9 mouse cellular contexts compared by ENCODE assay signal in genomic region chr11:116106154-116106962, GRCm38 (mm10). TPM values are rescaled to one million over a fixed set of nuclear protein-coding genes. Genes with fewer than 3 reads are reported as not detected.
A peak's percentile ranks its signal among the peaks of the same experiment; 100 is the strongest.
DNase-seq lines count a peak whose midpoint lies in the region; ATAC-seq lines count a peak whose summit lies in the region.
"Had no signal": no experiment of that assay in that cellular context is flagged by ENCODE, and none has a peak within 500 bp of the region (broad histone marks: within the 10 kb centered on the region; RNA-seq: fewer than 3 reads in every experiment).

No protein-coding gene starts in this region.

- 33% methylated on average over 32 of the region's 32 CpGs for WGBS in lung, embryonic 16.5 days
- 25% methylated on average over 32 of the region's 32 CpGs for WGBS in hindbrain, embryonic 13.5 days
- WGBS in liver, embryonic 15.5 days (ENCODE audit: insufficient replicate concordance): 25% methylated on average over 32 of the region's 32 CpGs

- H3K27ac ChIP-seq in lung, embryonic 16.5 days (ENCODE audit: low read length): no peak overlapping the region
- no peak overlapping the region for H3K27ac ChIP-seq in hindbrain, embryonic 13.5 days
- H3K27ac ChIP-seq in liver, embryonic 15.5 days (replicated peaks): no peak overlapping the region
- H3K27ac ChIP-seq: macrophage had no signal

- H3K4me2 ChIP-seq in lung, embryonic 16.5 days (ENCODE audit: low read depth, low read length): peak overlapping the region; percentile 26; the same call in 1 of the 2 replicates
- peak overlapping the region; percentile 24; the same call in 1 of the 2 replicates for H3K4me2 ChIP-seq in hindbrain, embryonic 13.5 days
- H3K4me2 ChIP-seq in liver, embryonic 15.5 days: peak overlapping the region; percentile 35

- no peaks in the 10 kb centered on the region for H3K9me3 ChIP-seq in lung, embryonic 16.5 days (ENCODE audit: control insufficient read depth, low read length)
- no peaks in the 10 kb centered on the region for H3K9me3 ChIP-seq in hindbrain, embryonic 13.5 days
- H3K9me3 ChIP-seq in liver, embryonic 15.5 days (replicated peaks): no peaks in the 10 kb centered on the region

- no peaks in the 10 kb centered on the region for H3K36me3 ChIP-seq in lung, embryonic 16.5 days (ENCODE audit: control insufficient read depth, insufficient read depth, low read length)
- no peaks in the 10 kb centered on the region for H3K36me3 ChIP-seq in hindbrain, embryonic 13.5 days
- H3K36me3 ChIP-seq in liver, embryonic 15.5 days (replicated peaks): no peaks in the 10 kb centered on the region

- H3K4me1 ChIP-seq in lung, embryonic 16.5 days (replicated peaks; ENCODE audit: control insufficient read depth, insufficient read depth, low read length): peaks cover 76% of the 10 kb centered on the region
- peaks cover 72% of the 10 kb centered on the region for H3K4me1 ChIP-seq in hindbrain, embryonic 13.5 days (replicated peaks)
- peaks cover 77% of the 10 kb centered on the region for H3K4me1 ChIP-seq in liver, embryonic 15.5 days (replicated peaks)

- peak overlapping the region; percentile 17; the same call in 1 of the 2 replicates for H3K9ac ChIP-seq in lung, embryonic 16.5 days (ENCODE audit: low read length)
- 0 out of 2 replicates have a peak overlapping the region, but pooled peaks have one; percentile 29 for H3K9ac ChIP-seq in hindbrain, embryonic 13.5 days
- H3K9ac ChIP-seq in liver, embryonic 15.5 days: no peak overlapping the region

- peak overlapping the region; percentile 16; the same call in 1 of the 2 replicates for H3K4me3 ChIP-seq in lung, embryonic 16.5 days (ENCODE audit: low read length)
- H3K4me3 ChIP-seq in hindbrain, embryonic 13.5 days: 0 out of 2 replicates have a peak overlapping the region, but pooled peaks have one; percentile 2
- no peak overlapping the region for H3K4me3 ChIP-seq in liver, embryonic 15.5 days (replicated peaks)

- ATAC-seq in lung, embryonic 16.5 days (ENCODE audit: low read depth): no peak
- ATAC-seq in hindbrain, embryonic 13.5 days (ENCODE audit: low FRiP score): no peak
- ATAC-seq in liver, embryonic 15.5 days (ENCODE audit: insufficient read depth): no peak
- ATAC-seq: activated CD4-positive, CD25-positive, alpha-beta regulatory T cell, adult 4 months had no signal

- no peak for DNase-seq in lung, postnatal 36 days
- no peak for DNase-seq in T-cell, adult 2 months (ENCODE audit: low spot score)
- no peak for DNase-seq in adrenal gland, adult 18-20 months (ENCODE audit: low spot score in 2 of 2)
- no peak for DNase-seq in spleen, postnatal 36 days (ENCODE audit: low spot score in 2 of 2)

- peaks cover 34% of the 10 kb centered on the region for H3K27me3 ChIP-seq in lung, embryonic 16.5 days (ENCODE audit: control insufficient read depth, insufficient read depth, low read depth, low read length)
- H3K27me3 ChIP-seq in hindbrain, embryonic 13.5 days: peaks cover 60% of the 10 kb centered on the region
- H3K27me3 ChIP-seq in liver, embryonic 15.5 days: peaks cover 58% of the 10 kb centered on the region

RNA-seq across cellular contexts. Expression of gene Wbp2, which starts 19.6 kb away (rescaled TPM):
- 95.4 and 98.9 TPM in 2 replicates for polyA plus RNA-seq in lung, embryonic 16.5 days (2015; fragmentation: Nextera tagmentation; extraction: Ambion mirVana)
- 129 and 133 TPM in 2 replicates for polyA plus RNA-seq in hindbrain, embryonic 13.5 days (2015; fragmentation: Nextera tagmentation; extraction: Ambion mirVana)
- 83.9 and 93.0 TPM in 2 replicates for polyA plus RNA-seq in liver, embryonic 15.5 days (2015; fragmentation: Nextera tagmentation; extraction: Ambion mirVana)
- 100 to 1,000 TPM; 163 to 187 TPM for total RNA-seq in adrenal gland, adult 18-20 months (2021)

RNA-seq across cellular contexts. Expression of gene Trim47, which starts 20.7 kb away (rescaled TPM):
- polyA plus RNA-seq in lung, embryonic 16.5 days (2015; fragmentation: Nextera tagmentation; extraction: Ambion mirVana): 20.4 and 24.8 TPM in 2 replicates
- polyA plus RNA-seq in hindbrain, embryonic 13.5 days (2015; fragmentation: Nextera tagmentation; extraction: Ambion mirVana): 3.9 and 4.5 TPM in 2 replicates
- polyA plus RNA-seq in liver, embryonic 15.5 days (2015; fragmentation: Nextera tagmentation; extraction: Ambion mirVana): 5.4 and 7.6 TPM in 2 replicates
- 10 to 100 TPM; 14.6 to 23.5 TPM for total RNA-seq in adrenal gland, adult 18-20 months (2021)
- polyA plus RNA-seq: activated CD4-positive, CD25-positive, alpha-beta regulatory T cell, adult 4 months had no signal

RNA-seq across cellular contexts. Expression of gene Trim65, which starts 24.6 kb away (rescaled TPM):
- polyA plus RNA-seq in lung, embryonic 16.5 days (2015; fragmentation: Nextera tagmentation; extraction: Ambion mirVana): 5.1 and 6.4 TPM in 2 replicates
- polyA plus RNA-seq in hindbrain, embryonic 13.5 days (2015; fragmentation: Nextera tagmentation; extraction: Ambion mirVana): 1.9 and 2.3 TPM in 2 replicates
- 1.2 and 1.5 TPM in 2 replicates for polyA plus RNA-seq in liver, embryonic 15.5 days (2015; fragmentation: Nextera tagmentation; extraction: Ambion mirVana)
- 10 to 100 TPM; 12.9 to 13.1 TPM for total RNA-seq in adrenal gland, adult 18-20 months (2021)

RNA-seq across cellular contexts. Expression of gene Unc13d, which starts 28.6 kb away (rescaled TPM):
- polyA plus RNA-seq in lung, embryonic 16.5 days (2015; fragmentation: Nextera tagmentation; extraction: Ambion mirVana): 7.2 and 8.9 TPM in 2 replicates
- 1.5 and 2.0 TPM in 2 replicates for polyA plus RNA-seq in hindbrain, embryonic 13.5 days (2015; fragmentation: Nextera tagmentation; extraction: Ambion mirVana)
- 21.4 and 23.3 TPM in 2 replicates for polyA plus RNA-seq in liver, embryonic 15.5 days (2015; fragmentation: Nextera tagmentation; extraction: Ambion mirVana)
- 1 to 10 TPM; 1.0 to 1.3 TPM for total RNA-seq in adrenal gland, adult 18-20 months (2021)

RNA-seq across cellular contexts. Expression of gene Mrpl38, which starts 32.3 kb away (rescaled TPM):
- 79.3 and 80.6 TPM in 2 replicates for polyA plus RNA-seq in lung, embryonic 16.5 days (2015; fragmentation: Nextera tagmentation; extraction: Ambion mirVana)
- polyA plus RNA-seq in hindbrain, embryonic 13.5 days (2015; fragmentation: Nextera tagmentation; extraction: Ambion mirVana): 76.4 and 78.2 TPM in 2 replicates
- polyA plus RNA-seq in liver, embryonic 15.5 days (2015; fragmentation: Nextera tagmentation; extraction: Ambion mirVana): 48.8 and 51.1 TPM in 2 replicates
- 100 to 1,000 TPM; 106 to 115 TPM for total RNA-seq in adrenal gland, adult 18-20 months (2021)
